Mouse (Mus musculus): ENCODE results near the gene Ska2.

The Ska2 gene

GRCm38 (mm10) chr11:87163751-87164150 lies 54.7 kb downstream of the Ska2 start:
- DNase-seq (ENCODE audit: low read depth in 2 of 2, low spot score in 2 of 2): no peak

- DNase-seq (ENCODE audit: low read depth in 2 of 2, low spot score in 2 of 2): no peak
Observed at GRCm38 (mm10) chr11:87173625-87174024, 64.6 kb downstream of the Ska2 start.

Measured in CD8-positive naive resting alpha-beta T cell, adult 2 months (primary cell).